Mouse (Mus musculus): ENCODE results near the gene Slc34a1. TPM values are rescaled to one million over a fixed set of nuclear protein-coding genes. Genes with fewer than 3 reads are reported as not detected.

Gene Slc34a1
- total RNA-seq, 2 experiments from 2014 or later, result not detected

- peak in 1 of 2 experiments; percentile 12 for DNase-seq (ENCODE audit: extremely low spot score in 1 of 2, low spot score in 1 of 2)
Observed at GRCm38 (mm10) chr13:55403935-55404852, 6.2 kb downstream of the Slc34a1 start.

GRCm38 (mm10) chr13:55404853-55405782 is 7.1 kb downstream of the Slc34a1 start:
- DNase-seq (ENCODE audit: extremely low spot score in 1 of 2, low spot score in 1 of 2), result peak; percentile 66 to 83

GRCm38 (mm10) chr13:55405783-55406390 is 7.9 kb downstream of the Slc34a1 start:
- no peak for DNase-seq (ENCODE audit: extremely low spot score in 1 of 2, low spot score in 1 of 2)

- DNase-seq (ENCODE audit: extremely low spot score in 1 of 2, low spot score in 1 of 2), result no peak
Observed at GRCm38 (mm10) chr13:55407341-55407740, 9.4 kb downstream of the Slc34a1 start.

GRCm38 (mm10) chr13:55408546-55409120 is 10.6 kb downstream of the Slc34a1 start:
- DNase-seq (ENCODE audit: extremely low spot score in 1 of 2, low spot score in 1 of 2), result no peak

GRCm38 (mm10) chr13:55411826-55412225 is 13.8 kb downstream of the Slc34a1 start:
- DNase-seq (ENCODE audit: extremely low spot score in 1 of 2, low spot score in 1 of 2), result no peak

- no peak for DNase-seq (ENCODE audit: extremely low spot score in 1 of 2, low spot score in 1 of 2)
Observed at GRCm38 (mm10) chr13:55412643-55413307, 14.8 kb downstream of the Slc34a1 start.

- no peak for DNase-seq (ENCODE audit: extremely low spot score in 1 of 2, low spot score in 1 of 2)
Observed at GRCm38 (mm10) chr13:55413333-55413732, 15.3 kb downstream of the Slc34a1 start.

- peak in 1 of 2 experiments; percentile 64 for DNase-seq (ENCODE audit: extremely low spot score in 1 of 2, low spot score in 1 of 2)
Observed at GRCm38 (mm10) chr13:55414743-55415380, 16.9 kb downstream of the Slc34a1 start, which contains the start of gene Pfn3. Pfn3 (minus strand) TSS chr13:55415232.

- DNase-seq (ENCODE audit: extremely low spot score in 1 of 2, low spot score in 1 of 2), result peak; percentile 85 to 96
Observed at GRCm38 (mm10) chr13:55418004-55418403, 20.0 kb downstream of the Slc34a1 start.

- DNase-seq (ENCODE audit: extremely low spot score in 1 of 2, low spot score in 1 of 2), result no peak
Observed at GRCm38 (mm10) chr13:55419142-55419541, 21.2 kb downstream of the Slc34a1 start.

- peak in 1 of 2 experiments; percentile 11 for DNase-seq (ENCODE audit: extremely low spot score in 1 of 2, low spot score in 1 of 2)
Observed at GRCm38 (mm10) chr13:55420018-55420932, 22.3 kb downstream of the Slc34a1 start.

- DNase-seq (ENCODE audit: extremely low spot score in 1 of 2, low spot score in 1 of 2), result peak; percentile 59 to 61
Observed at GRCm38 (mm10) chr13:55420933-55421800, 23.2 kb downstream of the Slc34a1 start.

- no peak for DNase-seq (ENCODE audit: extremely low spot score in 1 of 2, low spot score in 1 of 2)
Observed at GRCm38 (mm10) chr13:55426613-55427012, 28.6 kb downstream of the Slc34a1 start, which contains the start of gene F12. F12 (minus strand) TSS chr13:55426793.

GRCm38 (mm10) chr13:55429226-55429888 is 31.4 kb downstream of the Slc34a1 start:
- no peak for DNase-seq (ENCODE audit: extremely low spot score in 1 of 2, low spot score in 1 of 2)

- DNase-seq (ENCODE audit: extremely low spot score in 1 of 2, low spot score in 1 of 2), result no peak
Observed at GRCm38 (mm10) chr13:55430566-55430965, 32.6 kb downstream of the Slc34a1 start.
